Mouse (Mus musculus) liver, embryonic 14 days (tissue): Measurements from ENCODE around the gene Ecpas. TPM values are rescaled to one million over a fixed set of nuclear protein-coding genes. Genes with fewer than 3 reads are reported as not detected.

Experiments
- polyA plus RNA-seq: library from polyadenylated mRNA; depleted of rRNA; stranded (reverse); fragments of >200 nt; gene quantifications from 2 replicates; pipeline ENCODE4 v1.2.3, GENCODE M21; 2012; rRNA removed

Ecpas gene
- polyA plus RNA-seq, result 9.6 and 13.2 TPM in 2 replicates

DNA sequence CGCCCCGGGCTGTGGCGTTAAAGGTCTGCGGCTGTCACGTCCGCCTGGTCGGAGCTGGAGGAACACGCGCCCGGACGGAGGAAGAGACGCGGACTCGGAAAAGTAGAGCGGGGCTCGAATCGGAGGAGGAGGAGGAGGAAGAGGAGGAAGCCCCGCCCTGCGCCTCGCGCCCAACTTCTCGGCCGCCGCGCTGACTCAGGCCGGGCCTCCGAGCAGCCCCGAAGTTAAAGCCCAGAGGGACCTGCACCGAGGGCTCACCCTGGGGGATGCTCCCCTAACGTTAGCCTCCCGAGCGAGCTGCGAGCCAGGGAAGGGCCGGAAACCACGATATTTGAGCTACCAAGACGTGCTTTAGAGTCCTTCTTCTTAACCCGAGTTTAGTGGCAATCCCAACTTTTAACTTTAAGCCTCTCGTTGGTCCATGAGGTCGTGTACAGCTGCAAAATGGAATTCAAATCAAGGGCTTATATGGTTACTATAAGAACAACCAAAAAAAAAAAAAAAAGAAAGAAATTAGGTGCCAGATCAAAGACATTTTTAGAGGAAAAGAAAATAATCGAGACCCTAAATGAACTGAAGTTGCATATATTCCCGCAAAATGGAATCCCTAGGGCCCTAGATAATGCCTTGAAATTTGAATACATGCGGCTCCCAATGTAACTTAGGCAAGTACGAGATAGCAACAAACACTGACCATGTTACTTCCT is at the start of gene Ecpas:
Ecpas (minus strand) TSS at position 121 of the 707 bp plus-strand sequence.

DNA sequence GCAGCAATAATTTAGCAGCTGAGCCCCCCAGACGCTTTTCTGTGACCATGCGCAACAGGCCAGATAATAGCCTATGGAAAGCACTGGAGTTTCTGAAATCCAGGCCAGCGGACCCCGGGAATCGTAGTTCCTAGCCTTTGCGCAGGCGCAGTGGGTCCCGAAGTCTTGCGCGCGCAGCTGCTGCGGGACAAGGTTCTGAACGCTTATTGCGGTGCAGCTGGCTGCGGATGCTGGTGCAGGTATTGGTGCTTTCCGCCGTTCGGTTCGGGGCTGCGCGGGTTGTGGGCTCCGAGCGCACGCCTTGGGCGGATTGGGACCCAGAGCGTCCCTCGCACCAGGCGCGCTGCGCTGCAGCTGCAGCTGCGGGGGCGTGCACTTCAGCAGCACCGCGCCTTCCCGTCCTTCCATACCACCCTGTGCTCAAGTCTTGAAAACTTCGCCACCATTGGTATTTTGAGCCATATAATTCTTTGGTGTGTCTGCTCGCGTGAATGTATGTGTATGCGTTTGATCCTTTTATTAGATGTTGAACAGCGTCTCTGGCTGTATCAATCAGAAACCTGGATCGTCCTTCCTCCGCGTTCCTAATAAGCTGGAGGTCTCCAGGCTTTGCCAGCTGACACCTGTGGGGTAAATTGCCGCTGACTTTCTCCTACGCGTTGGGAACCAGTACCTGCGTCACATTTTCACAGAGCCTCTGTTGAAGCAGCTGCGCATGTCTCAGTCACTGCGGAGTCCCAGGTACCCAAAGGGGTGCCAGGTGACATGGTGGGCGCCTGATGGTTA is 31.1 kb upstream of the Ecpas start, which contains the start of gene Zkscan16:
Zkscan16 (plus strand) TSS at position 209 of the 786 bp plus-strand sequence.

DNA sequence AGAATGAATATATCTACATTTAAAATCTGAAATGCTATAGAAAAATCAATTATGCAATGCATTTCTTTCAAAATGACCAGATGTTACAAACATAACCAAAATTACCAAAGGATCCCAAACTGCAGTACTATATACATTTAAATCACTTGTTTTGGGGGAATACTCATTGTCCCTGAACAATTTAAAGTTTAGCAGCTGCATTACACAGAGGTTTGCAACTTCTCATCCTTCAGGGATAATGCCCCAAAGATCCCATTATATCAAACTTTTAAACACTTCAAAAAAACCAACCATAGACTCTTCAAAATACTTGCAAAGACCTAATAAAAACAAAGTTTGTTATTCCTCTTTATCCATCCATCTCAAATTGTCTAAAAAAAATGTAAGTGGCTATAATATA is 124.9 kb downstream of the Ecpas start, which contains the start of gene Olfr267:
Olfr267 (minus strand) TSS at position 101 of the 400 bp plus-strand sequence.

Other genes with a start within 250 kb of the Ecpas start
- gene Olfr267, start 125.0 kb downstream of the Ecpas start, polyA plus RNA-seq, result 0.01 and 0.03 TPM in 2 replicates
- 0.05 and 0.09 TPM in 2 replicates for gene Zkscan16, start 30.9 kb upstream of the Ecpas start, polyA plus RNA-seq
- gene Ptgr1, start 74.4 kb upstream of the Ecpas start, polyA plus RNA-seq, result 11.8 and 13.2 TPM in 2 replicates
- 2.5 and 2.6 TPM in 2 replicates for gene Dnajc25, start 82.3 kb upstream of the Ecpas start, polyA plus RNA-seq
- not detected in 2 replicates for gene Gm20503, start 90.5 kb upstream of the Ecpas start, polyA plus RNA-seq
- gene Gng10, start 122.3 kb upstream of the Ecpas start, polyA plus RNA-seq, result 10.6 and 13.1 TPM in 2 replicates
- not detected in 2 replicates for gene AI481877, start 226.2 kb upstream of the Ecpas start, polyA plus RNA-seq